Mouse (Mus musculus) heart, adult 8-10 months (tissue): ENCODE measurements at regions not wholly inside any gene's neighbourhood (a gene's known extent, or its start where the extent isn't known, plus 50 kb on each side); places are given as distances from the start of the nearest gene placed in this dataset.

Experiments used
- DNase-seq: peaks from one replicate; pipeline ENCODE4 v3.0.0; 2022; ENCODE audit warnings: low spot score

GRCm38 (mm10) chr6:31190628-31191373, 207.7 kb upstream of the Mkln1 start:
- peak; percentile 62 for DNase-seq

- no peak for DNase-seq
These were observed 207.0 kb upstream of the Mkln1 start for GRCm38 (mm10) chr6:31191577-31191976.

- no peak for DNase-seq
These were observed 206.3 kb upstream of the Mkln1 start for GRCm38 (mm10) chr6:31192197-31192596.

- DNase-seq: no peak
These were observed 205.3 kb upstream of the Mkln1 start for GRCm38 (mm10) chr6:31193202-31193601.

- DNase-seq: no peak
These were observed 200.8 kb upstream of the Mkln1 start for GRCm38 (mm10) chr6:31197631-31198338.

GRCm38 (mm10) chr6:31198340-31198739, 200.2 kb upstream of the Mkln1 start:
- no peak for DNase-seq

- DNase-seq: no peak
These were observed 197.8 kb upstream of the Mkln1 start for GRCm38 (mm10) chr6:31200705-31201104.

- no peak for DNase-seq
These were observed 197.1 kb upstream of the Mkln1 start for GRCm38 (mm10) chr6:31201375-31201972.

GRCm38 (mm10) chr6:31202594-31202993, 195.9 kb upstream of the Mkln1 start:
- no peak for DNase-seq

- no peak for DNase-seq
These were observed 194.1 kb upstream of the Mkln1 start for GRCm38 (mm10) chr6:31204434-31204833.

- no peak for DNase-seq
These were observed 193.7 kb upstream of the Mkln1 start for GRCm38 (mm10) chr6:31204839-31205238.

GRCm38 (mm10) chr6:31206106-31206505, 192.4 kb upstream of the Mkln1 start:
- no peak for DNase-seq

GRCm38 (mm10) chr6:31207231-31207630, 191.3 kb upstream of the Mkln1 start:
- peak; percentile 48 for DNase-seq

- no peak for DNase-seq
These were observed 190.3 kb upstream of the Mkln1 start for GRCm38 (mm10) chr6:31208224-31208623.

GRCm38 (mm10) chr6:31209411-31210139, 189.0 kb upstream of the Mkln1 start:
- DNase-seq: no peak

GRCm38 (mm10) chr6:31210209-31210714, 188.3 kb upstream of the Mkln1 start:
- no peak for DNase-seq

- DNase-seq: no peak
These were observed 187.4 kb upstream of the Mkln1 start for GRCm38 (mm10) chr6:31211091-31211490.

- DNase-seq: no peak
These were observed 186.9 kb upstream of the Mkln1 start for GRCm38 (mm10) chr6:31211616-31212015.

- DNase-seq: no peak
These were observed 186.5 kb upstream of the Mkln1 start for GRCm38 (mm10) chr6:31212080-31212479.

- no peak for DNase-seq
These were observed 185.8 kb upstream of the Mkln1 start for GRCm38 (mm10) chr6:31212694-31213093.

GRCm38 (mm10) chr6:31213161-31213560, 185.4 kb upstream of the Mkln1 start:
- no peak for DNase-seq

- no peak for DNase-seq
These were observed 182.9 kb upstream of the Mkln1 start for GRCm38 (mm10) chr6:31215661-31216060.
